Mouse (Mus musculus) heart, postnatal 0 days (tissue): ENCODE results near the gene Oxct1. TPM values are rescaled to one million over a fixed set of nuclear protein-coding genes. Genes with fewer than 3 reads are reported as not detected.

Experiments used
- ATAC-seq: fragments of 200-750 bp; cut with Nextera tagmentation; 2 replicates; pipeline ENCODE4 v1.8.0; 2017; ENCODE audit warnings: low read depth, moderate number of reproducible peaks, moderate library complexity; ENCODE audit not compliant: insufficient read depth
- DNase-seq: peaks from one replicate; pipeline ENCODE4 v3.0.0-alpha.2; 2016; ENCODE audit warnings: low spot score
- H3K27ac ChIP-seq: fragments of 300-500 bp; sonication (generic); 2 replicates; pipeline ENCODE4 v1.5.1; 2014; ENCODE audit warnings: low read depth, mild to moderate bottlenecking
- H3K27me3 ChIP-seq: fragments of 300-500 bp; sonication (generic); 2 replicates; pipeline ENCODE4 v1.6.1; 2014; ENCODE audit warnings: low read length, mixed read lengths; ENCODE audit not compliant: control insufficient read depth, insufficient read depth
- H3K36me3 ChIP-seq: fragments of 300-500 bp; sonication (generic); replicated peaks from 2 replicates; pipeline ENCODE4 v1.6.1; 2014; ENCODE audit warnings: low read length, mixed read lengths; ENCODE audit not compliant: control insufficient read depth, insufficient read depth
- H3K4me1 ChIP-seq: fragments of 300-500 bp; sonication (generic); 2 replicates; pipeline ENCODE4 v1.6.1; 2014; ENCODE audit warnings: antibody characterized with exemption; ENCODE audit not compliant: control insufficient read depth, insufficient read depth
- H3K4me2 ChIP-seq: fragments of 300-500 bp; sonication (generic); 2 replicates; pipeline ENCODE4 v1.6.1; 2014; ENCODE audit warnings: low read depth, mild to moderate bottlenecking, low read length, moderate library complexity
- H3K4me3 ChIP-seq: fragments of 300-500 bp; sonication (generic); 2 replicates; pipeline ENCODE4 v1.5.1; 2014; ENCODE audit warnings: low read depth, low read length
- H3K9ac ChIP-seq: fragments of 300-500 bp; sonication (generic); replicated peaks from 2 replicates; pipeline ENCODE4 v1.6.1; 2014; ENCODE audit warnings: low read depth, low read length, mixed read lengths
- H3K9me3 ChIP-seq: fragments of 300-500 bp; sonication (generic); replicated peaks from 2 replicates; pipeline ENCODE4 v1.6.1; 2016; ENCODE audit warnings: low read length; ENCODE audit not compliant: control insufficient read depth
- CTCF ChIP-seq: IDR thresholded peaks from 2 replicates; pipeline ENCODE4 v1.5.1; 2016; ENCODE audit warnings: antibody characterized with exemption, control low read depth, low read depth
- EP300 ChIP-seq: IDR thresholded peaks from 2 replicates; pipeline ENCODE4 v1.6.1; 2016; ENCODE audit warnings: antibody characterized with exemption, low read depth
- WGBS: fragments of 180-500 bp; shearing (Covaris S2); extraction: QIAGEN DNeasy Blood & Tissue Kit; methylation state at CpG from one replicate; pipeline ENCODE4 v1.1.7; 2014; 5-methylcytosine and 5-hydroxymethylcytosine counted together
- polyA plus RNA-seq: library from polyadenylated mRNA; unstranded; fragments of >200 nt; fragmentation: Nextera tagmentation; extraction: Ambion mirVana; gene quantifications from 2 replicates; pipeline ENCODE4 v1.2.1, GENCODE M21; 2015
- total RNA-seq: library from RNA; depleted of rRNA; stranded (reverse); fragments of >200 nt; gene quantifications from 2 replicates; pipeline ENCODE4 v1.2.3, GENCODE M21; 2014; ENCODE audit warnings: low replicate concordance

The Oxct1 gene
- total and polyA plus RNA-seq, 2 experiments from 2014 or later, result 262 to 332 TPM

GRCm38 (mm10) chr15:3984876-3985275, 41.3 kb upstream of the Oxct1 start:
- Histone ChIP-seq H3K27ac (no peak overlapping the region), H3K4me2 (no peak overlapping the region), H3K36me3 (peaks cover 57% of the 10 kb centered on the region), H3K4me3 (no peak overlapping the region), H3K4me1 (peaks cover 2% of the 10 kb centered on the region; the same call in 1 of the 2 replicates), H3K9me3 (no peaks in the 10 kb centered on the region), H3K9ac (no peak overlapping the region), H3K27me3 (no peaks in the 10 kb centered on the region)
- WGBS, result 73% methylated on average over 2 of the region's 2 CpGs
- no peak for TF ChIP-seq EP300
- DNase-seq (no peak), ATAC-seq (no peak)

- DNase-seq, result peak; percentile 24
- no peak overlapping the region for H3K9ac ChIP-seq
- H3K4me1 ChIP-seq, result no peaks in the 10 kb centered on the region
- no peaks in the 10 kb centered on the region for H3K27me3 ChIP-seq
- 65% methylated on average over 2 of the region's 2 CpGs for WGBS
- no peak for ATAC-seq
- H3K4me2 ChIP-seq, result no peak overlapping the region
- no peaks in the 10 kb centered on the region for H3K9me3 ChIP-seq
- H3K36me3 ChIP-seq, result peaks cover 74% of the 10 kb centered on the region
- H3K27ac ChIP-seq, result no peak overlapping the region
- TF ChIP-seq EP300 (no peak), CTCF (peak; percentile 65)
- H3K4me3 ChIP-seq, result no peak overlapping the region
Observed at GRCm38 (mm10) chr15:3987981-3988380, 38.2 kb upstream of the Oxct1 start.

- Histone ChIP-seq H3K4me3 (peak overlapping the region; percentile 63), H3K4me2 (peak overlapping the region; percentile 60), H3K36me3 (peaks cover 22% of the 10 kb centered on the region), H3K4me1 (0 out of 2 replicates have a peak, but pooled peaks cover 5% of the 10 kb centered on the region), H3K27ac (peak overlapping the region; percentile 92), H3K9me3 (no peaks in the 10 kb centered on the region), H3K9ac (peak overlapping the region; percentile 70), H3K27me3 (no peaks in the 10 kb centered on the region)
- no peak for TF ChIP-seq CTCF
- TF ChIP-seq EP300, result no peak
- WGBS, result 13% methylated on average over 14 of the region's 14 CpGs
- no peak for ATAC-seq
- no peak for DNase-seq
Observed at GRCm38 (mm10) chr15:3994852-3995447, 31.2 kb upstream of the Oxct1 start.

- TF ChIP-seq CTCF (no peak), EP300 (peak; percentile 95; the same call in 1 of the 2 replicates)
- Histone ChIP-seq H3K9me3 (no peaks in the 10 kb centered on the region), H3K9ac (peak within 1 kb of the TSS; percentile 70), H3K27me3 (no peaks in the 10 kb centered on the region), H3K4me3 (peak within 1 kb of the TSS; percentile 63), H3K4me2 (peak within 1 kb of the TSS; percentile 66), H3K4me1 (0 out of 2 replicates have a peak, but pooled peaks cover 5% of the 10 kb centered on the region), H3K36me3 (peaks cover 15% of the 10 kb centered on the region), H3K27ac (peak within 1 kb of the TSS; percentile 97)
- ATAC-seq (peak; percentile 98), DNase-seq (peak; percentile 100)
- under 1% methylated on average over 60 of the region's 61 CpGs for WGBS
Observed at GRCm38 (mm10) chr15:3995448-3996266, 30.5 kb upstream of the Oxct1 start, which contains the start of gene AW549877. TSS of gene AW549877 (minus strand) at chr15:3995744.

GRCm38 (mm10) chr15:3996267-3997010, 29.7 kb upstream of the Oxct1 start:
- Histone ChIP-seq H3K9me3 (no peaks in the 10 kb centered on the region), H3K36me3 (peaks cover 7% of the 10 kb centered on the region), H3K4me2 (peak overlapping the region; percentile 66), H3K27me3 (no peaks in the 10 kb centered on the region), H3K4me1 (0 out of 2 replicates have a peak, but pooled peaks cover 5% of the 10 kb centered on the region), H3K27ac (peak overlapping the region; percentile 97), H3K4me3 (peak overlapping the region; percentile 46), H3K9ac (peak overlapping the region; percentile 57)
- DNase-seq (no peak), ATAC-seq (peak; percentile 0; the same call in 1 of the 2 replicates)
- 17% methylated on average over 14 of the region's 14 CpGs for WGBS
- TF ChIP-seq CTCF (no peak), EP300 (no peak)
